Mouse (Mus musculus) embryonic facial prominence, embryonic 10.5 days (tissue): ENCODE data around the gene Grin2b. TPM values are rescaled to one million over a fixed set of nuclear protein-coding genes. Genes with fewer than 3 reads are reported as not detected.

Experiments
- DNase-seq: peaks from one replicate; pipeline ENCODE4 v3.0.0-alpha.2; 2017; ENCODE audit warnings: low spot score
- H3K27ac ChIP-seq: fragments of 300-500 bp; sonication (generic); replicated peaks from 2 replicates; pipeline ENCODE4 v1.5.1; 2016; ENCODE audit warnings: mild to moderate bottlenecking
- H3K27me3 ChIP-seq: fragments of 300-500 bp; sonication (generic); replicated peaks from 2 replicates; pipeline ENCODE4 v1.6.1; 2016; ENCODE audit warnings: low read depth, mild to moderate bottlenecking; ENCODE audit not compliant: poor library complexity, severe bottlenecking
- H3K36me3 ChIP-seq: fragments of 300-500 bp; sonication (generic); replicated peaks from 2 replicates; pipeline ENCODE4 v1.6.1; 2016; ENCODE audit warnings: mild to moderate bottlenecking, moderate library complexity
- H3K4me1 ChIP-seq: fragments of 300-500 bp; sonication (generic); 2 replicates; pipeline ENCODE4 v1.6.1; 2016
- H3K4me3 ChIP-seq: fragments of 300-500 bp; sonication (generic); 2 replicates; pipeline ENCODE4 v1.5.1; 2016; ENCODE audit warnings: mild to moderate bottlenecking, moderate library complexity
- H3K9me3 ChIP-seq: fragments of 300-500 bp; sonication (generic); 2 replicates; pipeline ENCODE4 v1.6.1; 2016; ENCODE audit warnings: mild to moderate bottlenecking
- WGBS: fragments of 180-500 bp; shearing (Covaris S2); methylation state at CpG from one replicate; pipeline ENCODE4 v1.1.7; 2016; 5-methylcytosine and 5-hydroxymethylcytosine counted together
- polyA plus RNA-seq: library from polyadenylated mRNA; unstranded; fragments of >200 nt; fragmentation: Nextera tagmentation; extraction: Ambion mirVana; gene quantifications from 2 replicates; pipeline ENCODE4 v1.2.1, GENCODE M21; 2016

Grin2b gene
- polyA plus RNA-seq, 1 experiment from 2014 or later, result 0.02 TPM

DNA sequence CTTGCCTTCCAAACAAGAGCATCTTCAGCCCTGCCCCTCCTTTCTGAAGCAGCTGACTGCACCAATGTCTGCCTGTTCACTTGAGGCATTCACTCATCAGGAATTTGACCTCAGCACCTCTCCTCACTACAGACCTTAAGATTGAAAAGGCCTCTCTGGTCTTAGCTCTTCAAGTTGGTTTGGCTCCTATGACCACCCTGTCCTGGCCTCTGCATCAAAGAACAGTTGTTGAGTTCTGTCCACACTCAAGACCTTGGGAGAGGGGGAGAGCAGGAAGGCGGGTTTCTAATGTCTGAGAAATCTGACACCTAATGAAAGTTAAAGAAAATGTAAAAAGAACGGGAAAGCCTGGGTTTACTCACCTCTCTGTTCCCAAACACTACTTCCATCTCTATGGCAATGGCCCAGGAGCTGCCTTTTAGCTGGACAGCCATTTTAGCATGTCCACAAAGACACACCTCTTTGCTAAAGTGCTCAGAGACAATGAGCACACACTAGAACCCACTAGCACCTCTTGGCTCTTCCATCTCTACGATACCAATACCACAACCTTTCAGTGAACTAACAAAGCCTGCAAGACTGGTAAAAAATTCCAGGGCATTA lies 202.5 kb downstream of the Grin2b start:
- 66% methylated on average over 3 of the region's 3 CpGs for WGBS
- no peaks in the 10 kb centered on the region for H3K9me3 ChIP-seq
- H3K4me1 ChIP-seq, result peaks cover 6% of the 10 kb centered on the region
- DNase-seq, result no peak
- no peaks in the 10 kb centered on the region for H3K36me3 ChIP-seq
- no peaks in the 10 kb centered on the region for H3K27me3 ChIP-seq
- no peak overlapping the region for H3K27ac ChIP-seq
- no peak overlapping the region for H3K4me3 ChIP-seq

DNA sequence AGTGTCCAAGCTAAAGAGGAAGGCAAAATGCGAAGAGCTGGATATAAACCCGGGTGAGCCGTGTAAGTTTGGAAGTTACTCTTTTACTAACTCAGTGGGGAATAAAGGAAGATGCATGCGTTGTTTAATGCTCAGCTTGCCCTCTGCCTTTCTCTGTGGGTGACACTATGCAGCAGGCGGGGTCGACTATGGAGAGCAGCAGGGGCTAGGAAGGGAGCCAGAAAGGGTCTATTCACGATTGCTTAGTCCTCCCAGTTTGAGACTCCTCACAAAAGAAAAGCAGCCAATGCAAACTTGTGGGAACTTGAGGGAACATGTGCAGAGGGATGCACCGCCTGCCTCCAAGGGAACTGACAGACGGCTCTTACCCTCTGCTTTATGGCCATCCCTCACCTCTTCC lies 211.5 kb downstream of the Grin2b start:
- no peak overlapping the region for H3K27ac ChIP-seq
- WGBS, result 49% methylated on average over 9 of the region's 9 CpGs
- no peaks in the 10 kb centered on the region; the same call in 1 of the 2 replicates for H3K9me3 ChIP-seq
- H3K27me3 ChIP-seq, result no peaks in the 10 kb centered on the region
- H3K4me1 ChIP-seq, result no peaks in the 10 kb centered on the region
- no peaks in the 10 kb centered on the region for H3K36me3 ChIP-seq
- DNase-seq, result no peak
- no peak overlapping the region for H3K4me3 ChIP-seq

DNA sequence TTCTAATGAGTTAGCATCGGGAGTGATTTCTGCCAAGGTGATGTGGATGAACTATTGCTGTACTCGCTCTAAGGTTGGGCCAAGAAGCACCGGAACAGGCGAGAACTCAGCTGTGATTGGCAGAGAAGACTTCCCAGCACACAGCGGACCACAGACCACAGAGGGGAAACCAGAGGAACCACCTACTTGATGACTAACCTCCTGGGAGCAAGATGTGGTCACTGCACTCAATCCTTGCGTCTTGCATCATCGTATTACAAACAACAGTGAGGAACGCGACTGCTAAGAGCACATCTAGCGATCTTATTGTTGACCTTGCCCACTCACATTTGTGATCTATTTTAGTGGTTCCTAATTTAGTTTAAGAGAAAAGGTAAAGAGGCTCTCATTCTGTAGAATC lies 213.7 kb downstream of the Grin2b start:
- H3K27me3 ChIP-seq, result no peaks in the 10 kb centered on the region
- H3K4me3 ChIP-seq, result no peak overlapping the region
- no peaks in the 10 kb centered on the region for H3K36me3 ChIP-seq
- WGBS, result 92% methylated on average over 10 of the region's 10 CpGs
- H3K4me1 ChIP-seq, result no peaks in the 10 kb centered on the region
- no peak overlapping the region for H3K27ac ChIP-seq
- DNase-seq, result no peak
- no peaks in the 10 kb centered on the region; the same call in 1 of the 2 replicates for H3K9me3 ChIP-seq

DNA sequence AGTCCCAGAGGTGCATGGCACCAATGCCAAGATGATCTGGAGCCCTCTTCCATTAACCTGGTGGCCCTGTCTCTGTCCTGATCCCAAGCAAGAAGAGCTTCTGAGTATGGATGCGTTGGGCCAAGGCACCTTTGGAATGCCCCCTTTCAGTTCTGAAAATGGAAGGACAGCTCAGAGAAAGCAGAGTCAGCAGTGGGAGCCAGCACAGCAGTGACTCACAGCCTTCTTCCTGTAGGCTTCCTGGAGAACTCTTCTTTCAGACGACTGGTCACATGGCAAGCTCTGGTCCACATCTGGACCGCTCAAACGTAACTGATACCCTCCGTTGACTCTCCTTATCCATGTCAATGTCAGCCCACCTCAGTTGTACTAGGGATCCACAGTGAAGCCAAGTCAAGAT lies 221.6 kb downstream of the Grin2b start:
- H3K36me3 ChIP-seq, result no peaks in the 10 kb centered on the region
- no peak for DNase-seq
- WGBS, result 78% methylated on average over 5 of the region's 5 CpGs
- H3K27me3 ChIP-seq, result no peaks in the 10 kb centered on the region
- no peak overlapping the region for H3K27ac ChIP-seq
- no peak overlapping the region for H3K4me3 ChIP-seq
- 0 out of 2 replicates have a peak, but pooled peaks cover 4% of the 10 kb centered on the region for H3K4me1 ChIP-seq
- H3K9me3 ChIP-seq, result no peaks in the 10 kb centered on the region

DNA sequence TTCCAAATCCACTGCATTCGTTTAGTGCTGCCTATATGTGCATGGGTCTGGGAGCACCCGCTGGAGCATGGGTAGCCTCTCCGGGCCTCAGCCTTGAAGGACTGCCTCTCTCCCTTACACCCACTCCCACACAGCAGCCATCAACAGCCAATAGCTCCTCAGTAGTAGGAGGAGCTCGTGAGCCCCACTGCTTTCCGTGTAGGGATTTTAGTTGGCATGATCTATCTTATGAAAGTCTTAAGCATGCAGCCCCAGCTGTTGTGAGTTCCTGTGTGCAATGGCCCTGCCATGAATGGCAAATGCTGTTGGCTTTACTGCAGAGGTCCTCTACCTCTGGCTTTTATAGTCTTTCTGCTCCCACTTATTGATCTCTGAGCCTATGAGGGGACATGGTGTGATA lies 227.8 kb downstream of the Grin2b start:
- DNase-seq, result no peak
- no peak overlapping the region for H3K27ac ChIP-seq
- H3K36me3 ChIP-seq, result no peaks in the 10 kb centered on the region
- no peak overlapping the region for H3K4me3 ChIP-seq
- WGBS, result 85% methylated on average over 5 of the region's 5 CpGs
- no peaks in the 10 kb centered on the region for H3K9me3 ChIP-seq
- H3K27me3 ChIP-seq, result no peaks in the 10 kb centered on the region
- H3K4me1 ChIP-seq, result 0 out of 2 replicates have a peak, but pooled peaks cover 4% of the 10 kb centered on the region

DNA sequence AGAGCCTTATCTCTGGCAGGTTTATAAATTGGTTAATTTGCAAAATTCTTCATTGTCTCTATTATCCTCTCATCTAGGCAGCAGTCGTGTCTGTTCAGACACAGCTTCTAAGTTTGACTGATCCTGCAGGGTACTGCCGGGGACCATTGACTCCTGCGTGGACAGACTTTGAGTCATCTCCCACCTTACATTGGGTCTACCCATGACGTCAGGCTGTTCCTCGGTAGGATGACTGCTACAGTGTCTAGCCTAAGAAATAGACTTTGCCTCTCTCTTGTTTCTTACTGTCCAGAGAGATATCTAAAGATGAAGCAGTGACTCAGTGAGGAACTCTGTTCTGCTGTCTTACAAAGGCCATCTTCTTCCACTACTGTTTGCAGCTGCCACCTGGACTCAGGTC lies 229.0 kb downstream of the Grin2b start:
- H3K4me1 ChIP-seq, result 0 out of 2 replicates have a peak, but pooled peaks cover 4% of the 10 kb centered on the region
- 87% methylated on average over 5 of the region's 5 CpGs for WGBS
- H3K4me3 ChIP-seq, result no peak overlapping the region
- no peaks in the 10 kb centered on the region for H3K27me3 ChIP-seq
- DNase-seq, result no peak
- H3K9me3 ChIP-seq, result no peaks in the 10 kb centered on the region
- H3K27ac ChIP-seq, result no peak overlapping the region
- H3K36me3 ChIP-seq, result no peaks in the 10 kb centered on the region

DNA sequence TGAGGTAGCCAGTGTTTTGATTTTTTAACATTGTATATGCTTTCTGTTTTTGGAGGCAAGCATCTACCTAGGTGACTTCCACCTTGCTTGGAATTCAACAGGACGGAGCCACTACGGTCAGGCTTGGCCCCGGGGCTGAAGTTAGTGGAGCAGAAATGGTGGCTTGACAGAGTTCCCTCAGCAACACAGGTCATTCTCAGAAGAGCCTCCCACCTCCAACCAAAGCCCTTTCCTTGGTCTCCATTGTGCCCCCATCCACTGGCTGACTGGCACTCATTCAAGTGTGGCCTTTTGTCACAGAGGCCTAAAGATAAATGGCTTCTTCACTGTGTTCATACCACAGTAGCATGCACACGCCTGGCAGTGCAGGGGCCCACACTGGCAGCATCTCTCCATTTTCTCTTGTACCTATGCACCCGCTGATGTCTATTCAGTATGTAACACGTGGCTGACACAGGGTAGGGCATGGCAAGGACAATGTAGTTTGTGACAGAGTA lies 230.1 kb downstream of the Grin2b start:
- no peaks in the 10 kb centered on the region for H3K36me3 ChIP-seq
- no peak overlapping the region for H3K4me3 ChIP-seq
- H3K27me3 ChIP-seq, result no peaks in the 10 kb centered on the region
- H3K4me1 ChIP-seq, result no peaks in the 10 kb centered on the region
- no peak overlapping the region for H3K27ac ChIP-seq
- 85% methylated on average over 6 of the region's 6 CpGs for WGBS
- no peak for DNase-seq
- no peaks in the 10 kb centered on the region for H3K9me3 ChIP-seq

DNA sequence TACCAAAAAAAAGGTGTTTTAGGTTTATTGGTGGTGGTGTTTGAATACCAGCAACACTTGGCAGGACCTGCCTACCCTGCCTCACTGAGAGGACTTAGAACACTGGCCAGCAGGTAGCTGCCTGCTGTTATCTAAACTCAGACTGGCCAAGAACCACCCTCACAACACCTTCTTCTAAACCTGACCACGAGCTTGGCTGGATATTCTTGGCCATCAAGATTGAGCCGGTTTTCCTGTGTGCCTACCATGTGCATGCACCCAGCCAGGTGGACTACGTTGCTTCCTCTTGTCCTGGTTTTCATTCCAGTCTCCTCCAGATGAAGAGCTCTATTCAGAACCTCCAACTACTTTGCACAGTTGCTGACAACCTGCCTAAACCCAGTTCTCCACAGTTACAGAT lies 240.4 kb downstream of the Grin2b start:
- no peaks in the 10 kb centered on the region for H3K9me3 ChIP-seq
- 85% methylated on average over 3 of the region's 3 CpGs for WGBS
- H3K27ac ChIP-seq, result no peak overlapping the region
- H3K27me3 ChIP-seq, result no peaks in the 10 kb centered on the region
- no peaks in the 10 kb centered on the region for H3K4me1 ChIP-seq
- no peak overlapping the region for H3K4me3 ChIP-seq
- no peaks in the 10 kb centered on the region for H3K36me3 ChIP-seq
- DNase-seq, result no peak

DNA sequence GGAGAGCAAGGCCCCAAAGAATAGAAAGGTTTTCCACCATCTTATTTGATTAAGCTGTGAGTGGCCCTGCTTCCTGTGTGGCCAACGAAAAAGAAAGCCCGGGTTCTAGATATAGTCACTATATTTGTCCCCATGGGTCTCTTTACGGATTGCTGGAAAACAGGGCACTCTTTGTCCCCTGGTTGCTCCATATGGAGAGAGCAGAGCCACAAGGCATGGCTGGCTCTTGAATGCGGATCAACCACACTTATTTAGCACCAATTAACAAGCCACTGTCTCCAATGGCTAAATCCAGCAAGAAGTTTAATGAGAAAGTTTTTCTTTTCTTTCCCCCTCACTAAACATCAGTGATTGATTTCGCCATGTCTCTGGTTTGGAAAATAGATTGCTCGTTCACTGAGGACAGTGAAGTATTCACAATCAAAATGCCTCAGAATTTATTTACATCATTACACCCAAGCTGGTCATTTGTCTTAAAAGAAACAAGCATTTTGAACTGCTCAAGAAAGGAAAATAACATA lies 240.9 kb downstream of the Grin2b start:
- no peaks in the 10 kb centered on the region for H3K36me3 ChIP-seq
- WGBS, result 64% methylated on average over 6 of the region's 6 CpGs
- no peaks in the 10 kb centered on the region for H3K9me3 ChIP-seq
- no peaks in the 10 kb centered on the region for H3K27me3 ChIP-seq
- H3K4me3 ChIP-seq, result no peak overlapping the region
- no peak for DNase-seq
- no peaks in the 10 kb centered on the region for H3K4me1 ChIP-seq
- no peak overlapping the region for H3K27ac ChIP-seq

DNA sequence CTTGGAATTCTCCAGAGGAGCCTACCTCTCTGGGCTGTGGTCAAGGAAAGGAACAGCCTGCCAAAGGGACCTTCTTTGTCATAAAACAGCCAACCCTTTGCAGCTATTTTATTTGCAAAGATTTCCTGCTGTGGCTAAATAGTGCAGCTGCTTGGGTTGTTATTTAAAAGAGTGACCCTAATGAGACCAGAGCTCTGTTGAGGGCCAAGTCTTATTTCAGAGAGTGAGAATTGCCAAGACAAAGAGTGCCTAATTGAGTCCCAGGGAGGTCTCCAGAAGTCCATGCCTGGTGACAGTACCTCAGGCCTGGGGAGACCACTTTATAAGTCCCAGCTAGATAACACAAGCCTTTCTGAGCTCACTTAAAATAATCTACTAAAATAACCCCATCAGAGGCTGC lies 255.6 kb downstream of the Grin2b start:
- Histone ChIP-seq H3K27me3 (no peaks in the 10 kb centered on the region), H3K36me3 (no peaks in the 10 kb centered on the region), H3K4me3 (no peak overlapping the region), H3K4me1 (no peaks in the 10 kb centered on the region), H3K9me3 (no peaks in the 10 kb centered on the region), H3K27ac (no peak overlapping the region)
- no peak for DNase-seq

DNA sequence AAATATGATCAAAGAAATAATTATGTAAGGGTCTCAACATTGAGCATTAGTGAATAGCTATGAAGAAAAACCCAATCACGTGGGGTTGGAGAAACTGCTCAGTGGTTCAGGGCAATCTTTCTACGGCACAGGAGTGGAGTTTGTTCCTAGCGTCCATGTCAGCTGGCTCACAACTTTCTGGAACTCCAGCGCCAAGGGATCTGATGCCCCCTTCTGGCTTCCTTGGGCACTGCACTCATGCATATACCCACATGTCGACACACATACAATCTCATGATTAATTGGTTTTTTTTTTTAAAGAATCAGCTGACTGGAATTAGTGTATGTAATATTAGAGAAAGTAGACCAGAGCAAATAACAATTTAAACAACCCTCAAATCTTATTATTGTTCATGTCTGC lies 258.7 kb downstream of the Grin2b start:
- no peak for DNase-seq
- Histone ChIP-seq H3K9me3 (no peaks in the 10 kb centered on the region), H3K36me3 (no peaks in the 10 kb centered on the region), H3K27me3 (no peaks in the 10 kb centered on the region), H3K4me3 (no peak overlapping the region), H3K4me1 (no peaks in the 10 kb centered on the region), H3K27ac (no peak overlapping the region)
- 92% methylated on average over 5 of the region's 5 CpGs for WGBS

DNA sequence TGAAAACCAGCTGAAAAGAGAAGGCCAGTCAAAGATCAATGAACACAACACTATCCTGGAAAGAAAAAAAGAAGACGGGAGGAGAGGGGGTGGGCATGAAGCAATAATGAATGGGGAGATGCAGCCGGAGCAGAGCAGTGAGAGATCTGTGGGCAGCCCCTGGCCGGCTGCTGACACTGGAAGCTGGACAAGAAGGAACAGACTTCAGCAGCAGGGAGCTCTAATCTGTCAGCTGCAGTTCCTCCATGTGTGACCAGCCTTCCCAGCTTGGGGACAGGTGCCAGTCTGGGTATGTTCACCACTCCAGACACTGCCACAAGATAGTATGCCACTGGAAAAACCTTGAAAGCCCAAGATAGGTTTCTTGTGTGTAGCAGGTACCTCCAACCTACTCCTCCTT lies 261.2 kb downstream of the Grin2b start:
- H3K27ac ChIP-seq, result no peak overlapping the region
- H3K9me3 ChIP-seq, result no peaks in the 10 kb centered on the region
- H3K27me3 ChIP-seq, result no peaks in the 10 kb centered on the region
- H3K36me3 ChIP-seq, result no peaks in the 10 kb centered on the region
- H3K4me3 ChIP-seq, result no peak overlapping the region
- WGBS, result 75% methylated on average over 3 of the region's 3 CpGs
- H3K4me1 ChIP-seq, result peaks cover 9% of the 10 kb centered on the region; the same call in 1 of the 2 replicates
- DNase-seq, result no peak

DNA sequence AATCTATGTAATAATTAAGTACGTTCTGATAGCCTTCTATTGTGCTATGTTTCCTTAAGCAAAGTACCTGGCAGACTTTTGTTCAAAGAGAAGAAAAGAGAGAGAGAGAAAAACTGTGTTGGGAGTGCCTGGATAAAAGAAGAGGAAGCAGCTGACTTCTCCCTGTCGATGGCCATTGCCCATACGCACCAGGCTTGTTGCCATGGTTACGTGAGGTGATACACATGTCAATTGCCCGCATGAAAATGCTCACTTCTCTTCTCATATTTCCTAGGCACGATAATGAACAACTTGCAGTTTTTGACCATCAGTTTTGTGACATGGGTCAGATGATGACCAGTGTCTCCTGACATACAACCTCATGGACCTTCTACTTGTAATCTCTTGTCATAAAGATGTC lies 262.2 kb downstream of the Grin2b start:
- no peak overlapping the region for H3K4me3 ChIP-seq
- H3K36me3 ChIP-seq, result no peaks in the 10 kb centered on the region
- H3K27me3 ChIP-seq, result no peaks in the 10 kb centered on the region; the same call in 1 of the 2 replicates
- no peak overlapping the region for H3K27ac ChIP-seq
- 88% methylated on average over 6 of the region's 6 CpGs for WGBS
- peaks cover 9% of the 10 kb centered on the region; the same call in 1 of the 2 replicates for H3K4me1 ChIP-seq
- no peaks in the 10 kb centered on the region for H3K9me3 ChIP-seq
- no peak for DNase-seq
